Mouse (Mus musculus) gastrocnemius, adult 2 months (tissue): ENCODE measurements around the gene Atp6v1c2. TPM values are rescaled to one million over a fixed set of nuclear protein-coding genes. Genes with fewer than 3 reads are reported as not detected.

Experiments used
- DNase-seq: peaks from one replicate; pipeline ENCODE4 v3.0.0; 2022
- H3K27ac ChIP-seq: fragments of 200-600 bp; 2 replicates; pipeline ENCODE4 v1.8.1; 2022; ENCODE audit warnings: mild to moderate bottlenecking
- H3K4me3 ChIP-seq: fragments of 200-600 bp; 2 replicates; pipeline ENCODE4 v1.8.1; 2022; ENCODE audit warnings: mild to moderate bottlenecking, moderate library complexity
- CTCF ChIP-seq: fragments of 200-600 bp; IDR thresholded peaks from 2 replicates; pipeline ENCODE4 v1.8.1; 2022; ENCODE audit warnings: antibody characterized with exemption, mild to moderate bottlenecking, moderate library complexity
- intact Hi-C: fragments of 180-260 bp; cut with DNase I; formaldehyde crosslinking; loops from one replicate; pipeline ENCODE4 v1.15.1; 2025
- total RNA-seq, 2 experiments: library from RNA; stranded (reverse); gene quantifications; 2 replicates each; pipeline ENCODE4 v1.2.3; 2021

Atp6v1c2 gene
- total RNA-seq, 2 experiments from 2014 or later, result not detected

DNA sequence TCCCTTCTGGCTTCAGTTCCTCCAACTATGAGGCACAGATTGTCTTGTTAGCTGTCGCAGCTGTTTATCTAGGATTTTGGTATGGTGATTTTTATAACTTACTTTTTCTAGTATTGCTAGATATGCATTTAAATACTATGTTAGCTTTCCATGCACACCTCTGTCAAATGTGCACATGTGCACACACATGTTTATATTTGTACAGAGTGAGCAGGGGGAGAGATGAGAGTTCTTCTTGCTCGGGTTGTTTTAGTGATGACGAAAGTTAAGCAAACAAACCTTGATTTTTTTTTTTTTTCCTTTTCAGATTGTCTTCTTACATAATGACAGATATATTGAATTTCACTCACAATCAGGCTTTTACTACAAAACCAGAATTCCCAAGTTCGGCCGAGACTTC, 28.6 kb upstream of the Atp6v1c2 start:
- H3K4me3 ChIP-seq, result no peak overlapping the region
- intact Hi-C loops, result no loop called here
- no peak overlapping the region for H3K27ac ChIP-seq
- DNase-seq, result no peak
- TF ChIP-seq CTCF, result no peak

- Histone ChIP-seq H3K27ac (no peak overlapping the region), H3K4me3 (no peak overlapping the region)
- intact Hi-C loops, result no loop called here
- DNase-seq, result no peak
- peak; percentile 42 for TF ChIP-seq CTCF
Observed at GRCm38 (mm10) chr12:17356853-17357252, 27.7 kb upstream of the Atp6v1c2 start.

DNA sequence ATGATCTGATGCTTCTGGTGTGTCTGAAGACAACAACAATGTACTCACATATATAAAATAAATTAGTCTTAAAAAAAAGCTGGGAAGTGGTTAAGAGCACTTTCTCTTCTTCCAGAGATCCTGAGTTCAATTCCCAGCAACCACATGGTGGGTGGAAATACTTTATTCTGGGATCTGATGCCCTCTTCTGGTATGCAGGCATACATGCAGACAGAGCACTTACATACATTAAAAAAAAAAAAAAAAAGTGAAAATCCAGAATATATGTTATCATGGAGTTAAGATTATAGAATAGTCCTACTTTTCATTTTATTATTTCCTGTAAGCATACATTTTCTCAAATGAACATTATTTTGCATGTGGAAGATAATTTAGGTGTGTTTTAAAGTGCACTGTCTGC, 20.9 kb upstream of the Atp6v1c2 start:
- no peak for DNase-seq
- no peak overlapping the region for H3K4me3 ChIP-seq
- peak; percentile 14; the same call in 1 of the 2 replicates for TF ChIP-seq CTCF
- no peak overlapping the region for H3K27ac ChIP-seq
- intact Hi-C loops, result no loop called here

DNA sequence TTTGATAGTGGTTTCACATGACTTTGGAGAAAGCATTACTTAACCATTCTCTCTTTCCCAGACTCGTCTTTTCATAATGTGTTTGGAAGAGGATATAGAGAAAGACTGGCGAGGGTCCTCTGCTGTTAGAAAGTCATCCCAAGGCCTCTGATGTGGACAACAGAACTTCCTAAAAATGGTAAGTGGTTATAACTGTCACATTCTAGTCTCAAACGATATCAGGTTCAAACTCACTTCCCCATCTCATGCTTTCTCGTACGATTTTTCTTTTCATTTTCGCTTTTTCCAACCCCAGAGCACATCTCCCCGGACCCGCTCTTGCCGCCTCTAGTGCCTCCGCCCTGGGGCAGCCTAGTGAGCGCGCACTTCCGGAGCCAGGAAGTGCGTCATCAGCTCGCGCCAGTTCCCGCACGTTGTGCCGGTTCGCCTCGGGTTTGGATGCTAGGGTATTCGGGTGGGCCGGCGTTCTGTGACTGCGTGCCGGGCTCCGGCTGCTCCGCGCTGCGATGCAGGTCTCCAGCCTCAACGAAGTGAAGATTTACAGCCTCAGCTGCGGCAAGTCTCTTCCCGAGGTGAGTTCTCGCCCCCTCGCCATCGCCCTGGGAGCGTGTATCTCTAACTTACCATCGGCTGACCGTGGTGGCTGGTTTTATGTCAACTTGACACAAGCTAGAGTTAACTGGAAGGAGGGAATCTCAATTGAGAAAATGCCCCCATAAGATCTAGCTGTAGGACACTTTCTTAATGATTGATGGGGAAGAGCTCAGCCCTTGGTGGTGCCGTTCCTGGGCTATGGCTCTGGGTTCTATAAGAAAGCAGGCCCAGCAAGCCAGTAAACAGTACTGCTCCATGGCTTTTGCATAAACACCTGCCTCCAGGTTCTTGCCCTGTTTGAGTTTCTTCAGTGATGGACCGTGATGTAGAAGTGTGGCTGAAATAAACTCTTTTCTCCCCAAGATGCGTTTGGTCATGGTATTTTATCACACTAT, 19.2 kb upstream of the Atp6v1c2 start, which contains the start of gene Nol10:
Gene Nol10, plus strand, starts transcription at position 411 of the 989 bp plus-strand sequence.
- intact Hi-C loops, result no loop called here
- peak within 1 kb of the TSS; percentile 91 for H3K27ac ChIP-seq
- TF ChIP-seq CTCF, result no peak

GRCm38 (mm10) chr12:17347327-17348047, 18.3 kb upstream of the Atp6v1c2 start:
- DNase-seq, result peak; percentile 18
- peak overlapping the region; percentile 91 for H3K27ac ChIP-seq
- TF ChIP-seq CTCF, result no peak
- peak overlapping the region; percentile 89 for H3K4me3 ChIP-seq
- intact Hi-C loops, result no loop called here

More for the DNA sequence above, 19.2 kb upstream of the Atp6v1c2 start, which contains the start of gene Nol10:
- H3K4me3 ChIP-seq, result peak within 1 kb of the TSS; percentile 89
- peak; percentile 92 for DNase-seq

DNA sequence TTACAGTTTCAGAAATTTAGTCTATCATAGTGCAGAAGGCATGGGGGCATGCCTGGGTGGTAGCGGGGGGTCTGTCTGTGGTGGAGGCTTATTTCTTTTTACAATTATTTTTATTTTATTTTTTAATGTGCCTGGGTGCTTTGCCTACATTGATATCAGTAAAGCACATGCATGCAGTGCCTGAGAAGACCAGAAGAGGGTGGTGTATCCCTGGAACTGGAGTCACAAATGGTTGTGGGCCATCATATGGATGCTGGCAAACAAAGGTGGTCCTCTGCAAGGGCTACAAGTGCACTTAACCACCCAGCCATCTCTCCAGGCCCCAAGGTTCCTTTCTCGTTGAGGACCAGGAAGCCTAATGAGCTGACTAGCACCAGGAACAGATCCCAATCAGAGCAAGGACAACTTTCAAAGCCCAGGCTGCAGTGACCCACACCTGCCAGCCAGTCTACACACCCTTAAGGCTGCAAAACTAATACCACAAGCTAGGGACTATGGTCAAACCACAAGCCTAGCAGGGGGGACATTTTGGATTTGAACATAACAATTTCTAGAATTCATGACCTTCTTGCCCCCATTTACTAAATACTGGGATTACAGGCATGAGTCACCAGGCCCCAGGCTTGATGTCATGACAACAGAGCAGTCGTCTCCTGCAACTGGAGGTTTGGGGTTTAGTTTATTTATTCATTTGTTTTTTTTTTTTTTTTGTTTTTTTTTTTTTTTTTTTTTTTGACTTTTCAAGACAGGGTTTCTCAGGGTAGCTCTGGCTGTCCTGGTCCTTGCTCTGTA, 10.2 kb upstream of the Atp6v1c2 start:
- TF ChIP-seq CTCF, result peak; percentile 24
- no peak for DNase-seq
- intact Hi-C loops, result no loop called here
- no peak overlapping the region for H3K27ac ChIP-seq
- H3K4me3 ChIP-seq, result no peak overlapping the region

DNA sequence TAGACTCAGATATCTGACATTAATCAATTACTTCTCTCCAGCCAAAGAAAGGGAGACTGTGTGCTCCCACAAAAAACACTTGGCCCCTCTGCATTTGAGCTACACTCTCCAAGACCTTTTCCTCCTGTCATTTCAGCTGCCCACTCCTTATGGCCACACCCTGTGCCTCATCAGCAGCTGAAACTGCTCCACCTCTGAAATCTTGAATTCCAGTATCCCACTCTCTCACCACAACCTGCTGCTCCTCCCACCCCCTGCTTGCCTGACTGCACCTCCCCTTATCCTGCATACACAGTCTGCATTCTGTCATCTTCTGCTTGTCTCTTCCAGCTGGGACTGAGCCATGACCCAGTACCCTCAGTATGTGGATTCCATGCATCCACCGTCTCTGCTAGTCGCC, 9.2 kb upstream of the Atp6v1c2 start:
- no peak overlapping the region for H3K4me3 ChIP-seq
- intact Hi-C loops, result no loop called here
- no peak overlapping the region for H3K27ac ChIP-seq
- TF ChIP-seq CTCF, result no peak
- no peak for DNase-seq

DNA sequence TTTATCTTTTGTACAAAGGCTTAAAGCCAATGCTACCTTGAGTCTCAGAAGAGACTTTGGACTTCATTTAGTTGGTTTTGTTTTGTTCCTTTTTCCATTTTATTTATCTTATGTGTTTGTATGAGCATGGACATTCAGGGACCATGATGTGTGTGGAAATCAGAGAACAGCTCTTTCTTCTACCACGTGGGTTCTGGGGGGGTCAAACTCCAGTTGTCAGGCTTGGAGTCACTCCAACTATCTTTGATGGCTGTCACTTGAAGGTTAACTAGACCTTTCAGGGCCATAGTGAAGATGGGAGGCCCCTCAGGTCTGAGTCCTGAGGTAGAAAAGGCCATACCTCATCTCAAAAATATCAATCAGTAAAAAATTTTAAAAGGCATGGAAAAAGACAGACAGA, 4.3 kb upstream of the Atp6v1c2 start:
- H3K4me3 ChIP-seq, result no peak overlapping the region
- no peak overlapping the region for H3K27ac ChIP-seq
- intact Hi-C loops, result no loop called here
- TF ChIP-seq CTCF, result no peak
- DNase-seq, result no peak

DNA sequence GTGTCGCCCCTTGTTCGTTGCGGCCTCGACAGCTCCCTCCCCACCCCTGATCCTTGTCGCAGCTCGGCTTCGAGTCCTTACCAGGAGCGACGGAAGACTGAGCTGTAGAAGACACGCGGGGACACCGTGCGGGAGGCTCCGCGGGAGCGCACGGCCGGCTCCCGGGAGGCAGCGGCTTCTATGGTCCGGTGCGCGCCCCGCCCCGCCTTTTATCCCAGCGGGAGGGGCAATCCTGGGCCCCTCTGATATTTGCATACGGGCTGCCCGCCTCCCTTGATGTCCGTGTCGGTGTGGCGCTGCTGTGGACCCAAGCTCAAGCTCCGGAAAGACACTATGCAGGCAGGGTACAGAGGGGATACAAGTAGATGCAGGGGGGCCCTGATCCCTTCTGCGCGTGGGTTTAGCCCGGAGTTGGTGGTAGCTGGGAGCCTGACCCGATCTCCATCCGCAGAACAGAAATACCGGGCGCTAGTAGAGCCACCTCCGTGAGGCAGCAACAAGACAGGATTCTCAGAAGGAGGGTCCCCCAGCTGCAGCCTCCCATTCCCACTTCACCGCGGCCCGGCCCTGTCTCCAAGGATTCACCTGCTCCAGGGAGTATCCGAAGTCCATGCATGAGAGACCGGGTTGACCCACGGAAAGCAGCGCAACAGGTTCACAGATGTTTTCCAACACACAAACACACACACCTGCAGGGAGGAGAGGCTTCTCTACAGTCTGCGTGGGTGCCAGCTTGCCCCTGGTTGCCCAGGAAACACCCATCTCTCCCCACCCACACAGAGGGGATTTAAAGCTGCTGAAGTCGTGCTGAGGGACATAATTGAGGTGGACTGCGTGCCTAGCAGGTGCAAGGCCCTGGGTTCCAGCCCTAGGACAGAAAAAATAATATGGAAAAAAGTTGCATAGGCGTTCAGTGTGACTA, 4.3 kb downstream of the Atp6v1c2 start:
- intact Hi-C loops, result no loop called here
- peak overlapping the region; percentile 65 for H3K4me3 ChIP-seq

DNA sequence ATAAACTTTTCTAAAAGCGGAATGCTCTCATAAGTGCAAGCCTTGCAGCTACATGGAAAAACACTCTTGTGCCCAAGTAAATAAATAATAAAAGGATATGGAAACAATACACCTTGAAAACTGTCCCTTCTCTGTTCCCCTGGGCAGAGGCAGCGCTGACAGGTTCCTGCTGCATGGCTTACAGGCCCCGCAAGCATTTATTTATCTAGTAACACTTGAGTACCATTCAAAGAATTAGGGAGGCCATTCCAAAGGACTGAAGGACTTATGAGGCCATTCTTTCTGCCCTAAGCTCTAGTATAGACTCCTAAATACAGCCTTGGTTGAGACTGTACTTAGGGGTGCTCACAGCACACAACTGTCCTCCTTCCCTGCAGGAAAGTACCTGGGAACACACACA, 10.7 kb downstream of the Atp6v1c2 start:
- no peak overlapping the region for H3K27ac ChIP-seq
- TF ChIP-seq CTCF, result no peak

More for the DNA sequence above, 4.3 kb downstream of the Atp6v1c2 start:
- H3K27ac ChIP-seq, result no peak overlapping the region
- TF ChIP-seq CTCF, result no peak
- peak; percentile 40 for DNase-seq

DNA sequence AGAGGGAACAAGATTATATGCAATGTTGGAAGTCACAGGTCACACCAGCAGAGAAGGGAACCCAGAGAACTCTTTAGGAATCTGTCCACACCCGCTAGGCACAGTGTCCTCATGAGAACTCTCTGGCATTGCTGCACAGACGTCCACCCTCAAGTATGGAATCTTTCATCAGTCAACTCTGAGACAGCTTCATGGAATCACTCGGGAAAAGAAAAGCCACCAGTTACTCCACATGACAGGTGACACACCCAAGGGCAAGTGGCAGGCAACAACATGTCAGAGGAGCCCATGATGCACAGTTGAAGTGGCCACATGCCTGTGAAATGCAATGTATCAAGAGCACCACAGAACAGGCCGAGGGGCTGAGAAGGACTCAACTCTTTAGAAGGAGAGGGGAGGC, 11.2 kb downstream of the Atp6v1c2 start:
- intact Hi-C loops, result no loop called here
- DNase-seq, result no peak
- Histone ChIP-seq H3K27ac (no peak overlapping the region), H3K4me3 (no peak overlapping the region)
- no peak for TF ChIP-seq CTCF

More for the DNA sequence above, 10.7 kb downstream of the Atp6v1c2 start:
- intact Hi-C loops, result no loop called here
- no peak for DNase-seq
- no peak overlapping the region for H3K4me3 ChIP-seq
